Mouse (Mus musculus) urinary bladder, postnatal 14 days (tissue): Measurements from ENCODE around the gene Usp29.

ENCODE experiments used
- DNase-seq: peaks from one replicate; pipeline ENCODE4 v3.0.0; 2021; ENCODE audit warnings: low spot score

The Usp29 gene

DNA sequence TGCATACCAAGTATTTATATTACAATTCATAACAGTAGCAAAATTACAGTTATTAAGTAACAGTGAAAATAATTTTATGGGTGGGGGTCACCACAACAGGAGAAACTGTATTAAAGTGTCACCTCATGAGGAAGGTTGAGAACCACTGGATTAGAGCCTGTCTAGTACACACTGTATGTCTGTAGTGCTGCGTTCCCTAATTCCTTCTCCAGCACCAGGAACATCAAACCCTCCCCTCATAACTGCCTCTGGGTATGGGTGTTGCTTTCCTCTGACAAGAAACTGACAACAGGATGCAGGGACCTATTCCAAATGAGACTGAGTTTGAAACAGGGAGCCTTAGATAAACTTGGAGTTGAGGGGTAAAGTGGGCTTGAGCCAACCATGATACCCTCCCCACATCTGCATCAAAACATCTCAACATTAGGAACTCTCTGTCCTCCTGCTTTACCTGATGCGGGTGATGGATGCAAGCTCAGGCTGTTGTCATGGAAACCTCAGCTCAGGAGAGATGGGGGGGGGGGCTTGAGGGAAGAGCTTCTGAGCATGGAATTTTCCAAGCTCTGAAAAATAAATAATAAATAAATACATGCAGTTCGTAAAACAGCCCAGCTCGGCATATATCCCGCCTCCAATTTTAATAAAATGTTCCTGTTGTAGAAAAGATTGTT lies 86.5 kb downstream of the Usp29 start:
- no peak for DNase-seq

DNA sequence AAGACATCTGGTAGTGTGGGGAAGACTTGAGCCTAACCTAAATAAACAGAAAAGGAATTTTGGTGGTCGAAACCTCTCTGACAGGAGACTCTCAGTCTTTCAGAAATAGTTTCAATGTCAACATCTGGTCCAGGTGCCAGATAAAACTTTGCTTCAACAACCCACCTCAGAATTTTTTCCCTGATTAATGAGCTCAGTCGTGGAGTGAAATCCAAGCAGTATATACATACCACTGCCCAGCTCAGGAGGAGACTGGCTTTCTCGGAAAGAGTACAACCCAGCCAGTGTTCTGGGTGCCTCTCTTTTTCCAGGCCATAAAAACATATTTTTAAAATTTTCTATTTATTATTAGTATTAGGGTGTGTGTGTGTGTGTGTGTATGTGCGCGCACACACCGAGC lies 89.9 kb downstream of the Usp29 start:
- DNase-seq: no peak

DNA sequence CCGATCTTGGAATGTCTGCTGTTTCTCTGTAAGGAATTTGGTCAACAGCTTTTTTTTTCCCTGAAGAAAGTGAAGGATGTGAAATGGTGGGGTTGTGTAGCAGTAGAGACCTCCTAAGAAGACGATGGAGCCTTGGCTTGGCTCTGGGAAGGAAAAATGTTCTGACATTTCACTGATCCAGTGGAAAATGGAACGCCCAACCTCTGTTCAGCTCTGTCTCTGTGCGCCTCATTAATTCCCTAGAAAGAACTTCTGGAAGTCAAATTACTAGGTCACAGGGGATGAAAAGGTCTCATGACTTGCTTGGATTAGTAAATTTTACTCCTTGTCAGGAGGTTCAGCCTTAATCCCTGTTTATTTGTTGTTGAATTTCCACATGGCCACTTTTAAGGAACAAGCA lies 92.3 kb downstream of the Usp29 start:
- DNase-seq: peak; percentile 12

DNA sequence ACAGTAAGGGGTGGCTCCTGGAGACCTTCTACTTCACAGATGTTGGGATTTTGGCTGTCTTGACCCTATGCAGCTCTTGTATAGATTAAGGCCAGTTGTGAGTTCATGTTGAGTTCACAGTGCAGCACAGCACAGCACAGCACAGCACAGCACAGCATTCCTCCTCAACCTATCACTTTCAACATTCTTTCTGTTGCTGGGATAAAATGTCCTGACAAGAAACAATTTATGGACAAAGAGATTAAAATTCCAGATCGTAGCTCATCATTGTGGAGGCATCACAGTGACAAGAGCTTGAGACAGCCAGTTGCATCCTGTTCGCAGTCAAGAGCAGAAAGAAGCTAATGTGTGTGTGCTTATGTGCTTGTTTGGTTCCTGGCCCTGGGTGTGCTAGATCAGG lies 93.3 kb downstream of the Usp29 start:
- no peak for DNase-seq

DNA sequence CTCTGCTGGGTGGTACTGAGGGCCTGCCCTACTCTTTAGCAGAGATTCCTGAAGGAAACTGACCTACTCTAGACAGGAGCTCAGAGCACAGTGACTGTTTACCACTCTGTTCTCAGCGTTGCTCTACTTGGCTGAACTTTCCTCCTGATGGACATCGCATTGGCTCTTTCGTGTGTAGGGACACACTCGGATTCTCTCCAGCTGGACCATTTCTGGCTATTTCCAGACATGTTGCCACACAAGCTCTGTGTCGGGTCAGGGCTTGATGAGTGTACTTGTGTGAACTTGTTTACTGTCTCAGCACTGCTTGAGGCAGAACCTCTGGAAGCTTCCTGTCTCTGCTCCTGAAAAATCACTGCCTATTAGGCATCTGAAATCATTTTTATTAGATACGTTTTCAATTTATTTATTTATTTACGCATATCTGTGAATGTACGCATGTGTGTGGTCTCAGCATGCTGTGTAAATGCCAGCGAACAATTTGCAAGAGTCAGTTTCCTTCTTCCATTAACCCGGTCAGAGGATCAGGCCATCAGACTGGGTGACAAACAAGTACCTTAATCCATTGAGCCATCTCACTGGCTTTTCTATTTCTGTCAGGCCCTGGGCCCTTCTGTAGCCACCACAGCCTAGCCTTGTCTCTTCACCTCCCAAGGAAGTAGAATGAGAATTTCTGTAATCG lies 95.7 kb downstream of the Usp29 start:
- DNase-seq: peak; percentile 77

DNA sequence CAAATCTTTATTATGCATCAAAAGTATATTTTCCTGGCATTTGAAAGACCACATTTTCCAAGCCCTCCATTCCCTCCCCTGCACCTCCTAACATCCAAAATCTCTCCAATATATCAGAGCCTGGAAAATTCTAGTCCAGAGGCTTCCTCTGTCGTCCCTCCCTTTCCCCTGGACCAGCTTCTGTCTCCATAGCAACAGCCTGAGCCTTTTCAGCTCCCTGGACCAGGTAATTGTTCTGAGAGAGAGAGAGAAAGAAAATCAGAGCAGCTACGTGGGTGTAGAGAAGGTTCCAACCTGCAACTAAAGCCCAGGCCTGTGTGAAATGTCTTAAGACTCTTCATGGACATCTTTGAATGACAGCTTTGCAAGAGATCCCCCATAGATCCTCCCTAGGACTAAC lies 98.8 kb downstream of the Usp29 start:
- DNase-seq: no peak

DNA sequence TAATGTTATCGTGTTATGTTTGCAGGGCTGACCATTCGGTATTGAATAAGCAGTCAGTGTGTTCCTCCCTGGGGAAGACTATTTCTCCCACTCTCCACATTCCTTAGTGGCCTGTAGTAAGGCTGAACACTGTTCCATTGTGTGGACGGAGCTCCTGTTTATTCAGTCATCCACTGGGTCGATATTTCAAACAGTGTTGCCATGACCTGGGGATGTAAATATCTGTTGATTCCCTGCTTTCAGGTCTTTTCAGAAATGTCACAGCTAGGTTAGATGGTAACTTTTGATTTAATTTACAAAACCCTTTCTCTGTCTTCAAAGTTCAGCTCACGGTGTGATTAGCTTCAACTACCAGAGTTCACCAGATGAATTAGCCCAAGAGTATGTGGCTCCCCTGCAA lies 104.6 kb downstream of the Usp29 start:
- DNase-seq: no peak

DNA sequence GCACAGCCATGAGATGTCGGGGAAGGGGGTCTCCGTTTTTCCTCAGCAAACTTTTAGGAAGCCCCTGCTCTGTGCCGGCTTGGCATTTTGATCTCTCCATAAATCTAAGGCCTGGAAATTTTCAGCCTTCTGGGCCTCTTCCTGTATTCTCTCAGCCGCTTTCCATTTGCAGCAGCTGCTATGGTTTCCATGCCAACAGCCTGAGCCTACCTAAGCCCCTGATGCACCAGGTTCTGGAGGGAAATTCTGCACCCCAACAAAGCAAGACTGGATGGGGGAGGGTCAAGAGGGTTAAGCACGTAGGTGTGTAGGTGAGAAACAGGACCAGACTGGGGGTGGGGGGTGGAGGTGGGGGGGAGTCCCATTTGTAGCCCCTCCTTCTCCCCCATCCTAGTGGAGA lies 105.0 kb downstream of the Usp29 start:
- DNase-seq: no peak

DNA sequence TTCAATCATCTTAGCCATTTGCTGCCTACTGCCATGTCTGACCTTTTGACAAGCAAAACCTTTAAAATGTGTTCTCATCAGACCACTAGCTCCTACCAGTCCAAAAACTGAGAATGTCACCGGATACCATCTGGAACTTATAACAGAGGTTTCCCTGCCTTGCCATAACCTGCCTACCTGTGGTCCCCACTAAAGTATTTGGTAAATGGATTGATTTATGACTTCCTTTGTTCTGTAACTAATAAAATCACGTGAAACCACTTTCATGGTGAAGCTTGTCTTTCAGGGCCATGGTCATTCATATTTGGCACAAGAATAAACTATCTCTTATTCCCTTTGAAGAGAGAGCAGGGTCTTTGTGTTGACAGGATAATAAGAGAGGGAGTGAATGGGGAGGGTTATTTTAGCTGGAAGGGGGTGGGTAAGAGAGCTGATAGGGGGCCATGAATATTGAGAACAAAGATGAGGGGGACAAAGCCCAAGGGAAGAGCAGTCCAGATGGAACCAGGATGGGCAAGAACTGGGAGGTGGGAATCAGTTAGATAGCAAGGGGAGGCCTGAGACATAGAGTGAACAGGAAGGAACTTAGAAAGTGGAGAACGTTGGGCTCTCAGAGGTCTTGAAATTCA lies 107.0 kb downstream of the Usp29 start:
- no peak for DNase-seq

DNA sequence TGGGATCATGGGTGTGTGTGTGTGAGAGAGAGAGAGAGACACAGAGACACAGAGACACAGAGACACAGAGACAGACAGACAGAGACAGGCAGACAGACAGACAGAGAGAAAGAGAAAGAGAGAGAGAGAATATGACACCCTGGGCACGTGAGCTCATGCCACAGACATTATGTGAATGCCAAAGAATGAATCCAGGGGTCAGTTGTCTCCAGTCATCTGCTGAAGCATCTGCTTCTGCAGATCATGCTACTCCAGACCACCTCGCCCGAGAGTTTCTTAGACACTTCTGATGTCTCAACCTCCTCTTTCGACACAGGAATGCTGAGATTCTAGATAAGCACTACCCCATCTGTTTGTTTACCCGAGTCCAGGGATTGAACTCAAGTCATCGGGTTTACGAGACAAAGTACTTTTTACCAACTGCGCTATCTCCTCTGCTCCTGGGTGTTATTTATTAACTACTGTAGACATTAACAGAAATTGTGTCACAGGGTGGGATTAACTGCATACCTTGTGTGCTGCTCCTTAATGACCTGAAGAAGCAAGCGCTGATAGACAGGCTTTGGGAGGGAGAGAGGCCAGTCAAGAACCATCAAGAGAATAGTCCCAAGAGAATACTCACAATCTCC lies 107.7 kb downstream of the Usp29 start:
- peak; percentile 10 for DNase-seq

DNA sequence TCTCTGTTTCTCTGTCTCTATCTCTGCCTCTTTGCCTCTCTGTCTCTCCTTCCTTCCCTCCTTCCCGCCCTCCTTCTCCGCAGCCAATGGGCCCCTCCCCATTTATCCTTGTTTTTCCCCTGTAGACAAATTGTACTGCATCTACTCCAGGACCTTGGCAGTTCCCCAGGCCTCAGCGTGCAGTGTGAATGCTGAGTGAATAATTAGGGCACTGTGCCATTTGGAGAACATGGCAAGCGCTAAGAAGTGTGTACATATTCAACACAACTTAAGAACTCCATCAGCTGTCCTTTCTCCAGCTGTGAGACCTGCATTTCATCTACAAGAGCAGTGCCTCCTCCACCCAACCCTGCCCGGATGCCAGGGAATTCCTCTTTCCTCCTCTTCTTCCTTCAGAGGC lies 110.5 kb downstream of the Usp29 start:
- peak; percentile 35 for DNase-seq

DNA sequence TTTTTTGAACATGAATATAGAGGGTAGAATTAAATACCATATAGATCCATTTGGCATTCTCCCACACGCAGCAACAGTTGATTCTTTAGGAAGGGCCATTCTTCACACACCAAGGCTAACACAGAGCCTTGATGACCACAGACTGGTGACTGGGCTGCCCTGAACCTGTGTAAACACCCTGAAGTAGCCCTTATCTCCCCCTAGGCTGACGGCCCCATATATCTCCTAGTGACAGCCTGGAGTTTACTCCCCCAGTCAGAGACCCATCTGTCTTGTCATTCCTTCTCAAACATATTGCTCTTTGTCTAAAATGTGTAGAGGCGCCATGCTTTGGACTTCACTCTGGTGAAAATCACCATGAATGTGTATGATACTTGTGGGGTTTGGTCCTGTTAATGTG lies 119.1 kb downstream of the Usp29 start:
- no peak for DNase-seq

DNA sequence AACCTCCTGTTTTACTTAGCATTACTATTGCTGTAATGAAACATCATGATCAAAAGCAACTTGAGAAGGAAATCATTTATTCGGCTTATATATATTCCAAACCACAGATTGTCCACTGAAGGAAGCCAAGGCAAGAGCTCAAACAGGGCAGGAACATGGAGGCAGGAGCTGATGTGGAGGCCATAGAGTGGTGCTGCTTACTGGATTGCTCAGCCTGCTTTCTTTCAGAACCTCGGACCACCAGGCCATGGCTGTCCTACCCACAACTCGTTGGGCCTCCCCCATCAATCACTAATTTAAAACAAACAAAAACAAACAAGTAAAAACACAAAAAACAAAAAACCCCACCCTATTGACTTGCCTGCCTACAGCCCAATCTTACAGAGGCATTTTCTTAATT lies 119.9 kb downstream of the Usp29 start:
- no peak for DNase-seq

DNA sequence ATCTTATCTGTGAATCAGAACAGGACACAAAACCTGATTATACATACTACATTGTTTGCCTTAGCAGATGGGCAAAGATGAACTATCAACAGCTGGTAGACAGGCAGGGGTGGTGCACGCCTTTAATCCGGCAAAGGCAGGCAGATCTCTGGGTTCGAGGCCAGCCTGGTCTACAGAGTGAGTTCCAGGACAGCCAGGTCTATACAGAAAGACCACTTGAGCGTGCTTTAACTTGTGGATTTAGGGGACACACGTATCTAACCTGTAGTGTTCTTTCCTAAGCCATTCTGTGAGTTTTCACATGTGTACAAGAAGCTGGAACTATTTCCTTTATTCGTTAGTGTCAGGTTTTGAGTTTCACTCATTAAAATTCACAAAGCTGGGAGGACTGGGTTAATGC lies 120.9 kb downstream of the Usp29 start:
- DNase-seq: no peak

DNA sequence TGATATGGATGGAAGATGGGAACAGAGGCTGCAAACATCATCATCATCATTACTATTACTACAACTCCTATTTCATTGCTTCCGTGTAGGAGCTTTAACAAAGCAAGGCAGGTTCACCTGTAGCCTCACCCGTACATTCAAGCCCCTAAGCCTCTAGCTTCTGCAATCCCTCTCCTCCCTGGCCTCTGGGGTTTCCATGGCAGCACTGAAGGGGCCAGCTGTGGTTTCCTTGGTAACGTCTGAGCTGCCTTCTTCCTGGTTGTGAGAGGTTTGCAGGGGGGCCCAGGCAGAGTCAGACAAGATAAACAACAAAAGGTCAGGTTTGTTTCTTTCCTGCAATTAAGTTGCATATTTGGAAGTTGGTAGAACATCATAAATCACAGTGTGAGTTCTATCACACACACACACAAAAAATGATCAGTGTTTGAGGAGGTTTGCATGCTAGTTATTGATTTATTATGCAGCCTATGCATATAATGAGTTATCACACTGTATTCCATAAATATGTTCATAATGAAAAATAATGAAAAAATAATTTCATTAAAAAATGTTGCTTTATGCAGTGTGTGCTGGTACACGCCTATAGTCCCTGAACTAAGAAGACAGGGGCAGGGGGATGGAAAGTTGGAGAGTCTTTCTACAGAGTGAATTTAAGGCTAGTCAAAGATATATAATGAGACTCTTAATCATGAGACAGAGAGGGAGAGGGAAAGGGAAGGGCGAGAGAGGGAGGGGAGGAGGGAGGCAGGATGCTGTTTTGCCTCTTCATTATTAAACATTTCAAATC lies 121.5 kb downstream of the Usp29 start:
- DNase-seq: no peak

DNA sequence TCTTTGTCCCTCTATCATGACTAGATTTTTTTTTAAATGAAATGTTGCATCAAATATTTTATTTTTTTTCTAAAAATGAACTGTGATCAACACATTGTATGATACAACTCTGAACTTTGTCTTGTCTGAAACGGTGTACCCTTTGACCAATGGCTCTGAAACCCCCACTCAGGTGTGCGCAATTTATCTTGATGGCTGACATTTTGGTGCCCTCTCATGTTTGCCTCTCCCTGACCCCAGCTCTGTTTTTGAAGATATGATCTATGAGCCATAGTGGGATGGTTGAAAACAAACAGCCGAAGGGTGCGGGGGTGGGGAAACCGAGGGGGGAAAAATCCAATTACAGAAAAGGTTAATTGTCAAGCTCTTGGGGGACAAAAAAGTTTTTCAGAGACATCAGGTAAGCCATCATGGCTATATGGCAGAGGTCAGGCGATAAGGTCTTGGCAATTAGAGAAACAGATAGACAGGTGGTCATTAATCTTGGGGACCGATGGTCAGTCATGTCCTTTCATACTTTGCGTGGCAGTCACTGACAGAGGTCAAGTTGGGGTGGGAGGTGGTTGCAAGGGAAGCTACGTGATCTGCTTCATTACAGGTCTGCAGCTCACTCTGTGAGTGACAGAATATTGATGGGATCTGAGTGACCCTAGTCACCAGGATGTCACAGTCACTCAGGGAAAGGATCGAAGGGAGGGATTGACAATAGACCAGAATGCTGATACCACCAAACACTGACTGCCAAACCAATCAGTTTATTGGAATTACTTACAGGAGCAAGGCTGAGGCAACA lies 125.4 kb downstream of the Usp29 start:
- no peak for DNase-seq

DNA sequence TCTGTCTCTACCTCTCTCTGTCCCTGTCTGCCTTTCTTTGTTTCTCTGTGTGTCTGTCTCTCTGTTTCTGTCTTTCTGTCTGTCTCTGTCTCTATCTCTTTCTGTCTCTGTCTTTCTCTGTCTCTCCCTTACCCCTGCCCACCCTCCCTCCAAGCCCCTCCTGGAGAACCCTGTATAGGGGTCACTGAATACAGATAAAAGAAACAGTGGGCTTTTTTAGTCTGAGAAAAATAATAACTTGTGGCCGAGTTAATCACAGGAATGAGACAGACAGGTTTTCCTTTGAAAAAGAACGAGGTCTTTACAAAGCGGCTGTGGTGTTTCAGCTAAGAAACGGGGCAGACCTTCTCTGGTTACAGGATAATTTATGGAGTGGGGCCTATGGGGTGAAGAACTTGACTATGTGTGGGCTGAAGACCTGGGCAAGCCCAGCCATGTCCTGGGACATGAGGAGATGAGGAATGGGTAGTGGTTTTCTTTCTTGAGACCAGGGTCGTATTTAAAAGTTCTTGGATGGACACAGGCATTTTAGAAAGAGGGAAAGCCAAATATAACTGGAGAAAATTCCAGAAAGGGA lies 128.4 kb downstream of the Usp29 start:
- no peak for DNase-seq

DNA sequence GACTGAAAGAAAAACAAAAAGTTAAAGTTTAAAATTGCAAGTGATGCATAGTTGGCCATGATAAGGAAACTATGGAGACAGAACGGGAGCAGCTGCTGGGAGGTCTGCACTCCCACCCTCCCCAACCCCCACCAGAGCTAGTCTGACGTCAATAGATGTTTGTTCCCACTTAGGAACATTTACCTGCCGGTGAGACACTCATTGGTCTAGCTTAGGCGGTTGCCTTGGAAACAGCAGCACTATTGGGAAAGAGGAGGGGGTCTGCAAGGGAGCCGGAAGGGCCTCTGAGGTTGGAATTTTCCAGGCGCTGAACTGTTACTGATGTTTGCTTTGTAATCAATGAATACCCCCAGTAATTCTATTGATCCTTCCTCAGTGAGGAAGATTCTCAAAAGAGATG lies 130.3 kb downstream of the Usp29 start:
- DNase-seq: no peak

DNA sequence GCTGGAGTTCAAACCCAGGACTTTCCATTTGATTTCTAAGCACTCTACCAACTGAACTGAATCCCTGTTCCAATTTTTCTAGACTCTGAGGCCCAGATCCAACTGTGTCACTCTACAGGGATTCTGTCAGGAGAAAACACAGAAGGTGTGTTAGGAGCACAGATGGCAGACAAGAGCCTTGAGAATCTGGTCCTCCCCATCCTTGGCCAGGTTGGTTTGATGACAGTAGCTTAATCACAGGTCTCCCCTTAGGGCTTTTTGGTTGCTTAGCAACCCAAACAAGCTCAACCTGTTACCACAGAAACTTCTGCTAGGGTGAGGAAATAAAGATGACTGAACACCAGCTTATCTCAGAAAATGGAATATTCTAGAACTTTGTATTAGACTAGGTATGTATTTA lies 136.0 kb downstream of the Usp29 start:
- DNase-seq: no peak

DNA sequence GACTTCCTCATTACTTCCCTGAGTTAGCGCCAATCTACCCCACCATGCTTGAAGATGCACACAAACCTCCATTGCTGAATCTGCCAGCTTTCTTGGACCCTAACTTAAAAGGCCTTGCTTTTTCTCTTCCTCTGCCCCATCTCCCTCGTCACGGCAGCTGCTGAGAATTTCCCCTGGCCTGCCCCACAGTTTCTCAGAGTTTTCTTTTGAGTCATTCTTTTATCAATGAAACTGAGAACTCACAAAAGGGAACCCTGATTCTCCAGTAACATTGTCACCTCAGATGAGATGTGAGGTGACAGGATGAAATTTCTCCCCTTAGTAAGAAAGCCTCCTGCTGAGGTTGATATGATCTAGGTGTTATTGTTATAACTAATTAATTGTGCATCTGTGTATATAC lies 138.5 kb downstream of the Usp29 start:
- no peak for DNase-seq

DNA sequence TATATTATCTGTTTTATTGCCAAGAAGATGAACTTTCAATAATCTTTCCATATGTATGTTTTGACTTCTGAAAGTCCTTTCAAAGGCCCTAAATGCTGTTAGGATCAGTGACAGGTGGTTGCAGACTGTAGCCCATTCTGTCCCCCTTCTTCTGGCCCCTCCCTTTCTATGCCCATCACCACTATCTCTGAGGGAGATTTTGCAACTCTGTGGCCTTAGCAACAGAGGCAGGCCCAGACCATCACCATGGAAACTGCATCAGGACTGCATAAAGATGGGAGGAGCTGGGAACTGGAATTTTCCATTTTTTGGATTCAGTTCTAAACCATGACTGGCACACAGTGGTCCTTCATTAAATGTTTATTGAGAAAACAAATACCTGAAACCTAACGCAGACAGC lies 139.2 kb downstream of the Usp29 start:
- DNase-seq: no peak
